Mouse (Mus musculus): ENCODE results near the gene Mtus2. TPM values are rescaled to one million over a fixed set of nuclear protein-coding genes. Genes with fewer than 3 reads are reported as not detected.

The Mtus2 gene
- polyA plus RNA-seq, 1 experiment: 0.04 TPM

DNA sequence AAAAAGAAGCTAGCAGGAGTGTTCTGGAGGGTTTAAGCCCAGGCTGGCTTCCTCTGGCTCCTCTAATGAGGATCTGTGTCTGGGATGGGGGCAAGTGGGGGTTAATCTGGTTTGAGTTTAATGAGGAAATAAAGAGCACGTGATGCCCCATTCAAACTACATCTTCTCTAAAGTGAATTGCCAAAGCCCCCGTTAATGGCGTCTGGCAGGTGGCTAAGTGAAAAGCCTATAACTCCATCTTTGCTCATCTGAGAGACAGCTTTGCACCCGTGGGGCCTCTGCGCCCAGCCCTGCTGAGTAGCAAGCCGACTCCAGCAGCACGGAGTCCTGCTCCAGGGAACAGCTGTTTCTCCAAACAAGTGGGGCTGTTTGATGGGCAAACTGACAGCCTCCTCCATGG is 332.8 kb downstream of the Mtus2 start:
- Histone ChIP-seq H3K79me2 (ENCODE audit: control insufficient read depth, insufficient read depth) (no peaks in the 10 kb centered on the region), H3K79me3 (ENCODE audit: low read depth) (no peaks in the 10 kb centered on the region), H3K27me3 (ENCODE audit: control insufficient read depth, insufficient read depth, insufficient read length) (no peaks in the 10 kb centered on the region), H3ac (ENCODE audit: control insufficient read depth, insufficient read length, low read depth) (no peak overlapping the region), H3K4me3 (ENCODE audit: insufficient read depth, poor library complexity, severe bottlenecking) (no peak overlapping the region), H3K36me3 (ENCODE audit: control insufficient read depth, insufficient read depth) (no peaks in the 10 kb centered on the region)
- TF ChIP-seq MYOG (IDR thresholded peaks at IDR 0.05; ENCODE audit: control insufficient read depth, extremely low read depth, insufficient read length) (no peak), CTCF (IDR thresholded peaks at IDR 0.05; ENCODE audit: control insufficient read depth, insufficient read depth, insufficient read length) (no peak), MYOD1 (IDR thresholded peaks at IDR 0.05; ENCODE audit: control insufficient read depth, insufficient read length, low read depth) (no peak), USF1 (IDR thresholded peaks at IDR 0.05; ENCODE audit: low read depth) (no peak), CEBPB (IDR thresholded peaks at IDR 0.05; ENCODE audit: low read depth) (no peak), FOSL1 (IDR thresholded peaks at IDR 0.05; ENCODE audit: insufficient read depth, low read length, poor library complexity, severe bottlenecking) (no peak), MAX (IDR thresholded peaks at IDR 0.05) (no peak)

DNA sequence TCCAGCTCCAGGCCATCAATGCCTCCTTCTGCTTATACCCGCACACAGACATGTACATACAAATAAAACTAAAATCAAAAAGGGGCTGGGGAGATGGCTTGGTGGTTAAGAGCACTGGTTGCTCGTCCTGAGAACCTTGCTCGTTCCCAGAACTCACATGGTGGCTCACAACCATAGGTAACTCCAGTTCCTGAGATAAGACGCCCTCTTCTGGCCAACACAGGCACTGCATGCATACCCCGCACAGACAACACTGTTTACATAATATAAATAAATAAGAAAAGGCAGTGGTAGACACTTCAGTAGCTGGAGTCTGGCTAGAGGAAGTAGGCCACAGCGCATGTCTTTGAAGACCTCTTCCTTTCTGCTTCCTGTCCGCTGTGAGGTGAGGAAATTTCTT is 335.7 kb downstream of the Mtus2 start:
- no peak for TF ChIP-seq FOSL1 (IDR thresholded peaks at IDR 0.05; ENCODE audit: insufficient read depth, low read length, poor library complexity, severe bottlenecking)
- TF ChIP-seq USF1 (IDR thresholded peaks at IDR 0.05; ENCODE audit: low read depth): no peak
- no peak for TF ChIP-seq CEBPB (IDR thresholded peaks at IDR 0.05; ENCODE audit: low read depth)

DNA sequence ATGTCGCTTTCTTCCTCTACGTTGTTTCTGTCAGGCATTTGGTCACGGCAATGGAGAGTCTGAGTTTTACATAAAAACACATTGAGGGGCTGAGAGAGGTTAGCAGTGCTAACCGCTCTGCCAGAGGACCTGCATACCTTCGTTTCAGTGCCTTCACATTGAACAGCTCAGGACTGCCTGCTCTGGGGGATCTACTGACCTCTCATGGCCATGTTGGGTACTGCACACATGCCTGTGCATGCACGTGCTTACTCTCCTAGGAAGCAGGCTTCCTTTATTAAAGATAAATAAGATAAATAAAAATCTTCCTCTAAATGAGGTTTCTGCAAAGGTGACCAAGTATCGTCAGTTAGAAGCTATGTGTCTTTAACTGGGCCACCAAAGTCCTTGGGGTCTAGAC is 336.2 kb downstream of the Mtus2 start:
- Histone ChIP-seq H3ac (ENCODE audit: control insufficient read depth, insufficient read length, low read depth) (no peak overlapping the region), H3K79me2 (ENCODE audit: control insufficient read depth, insufficient read depth) (no peaks in the 10 kb centered on the region), H3K4me3 (ENCODE audit: insufficient read depth, poor library complexity, severe bottlenecking) (no peak overlapping the region), H3K79me3 (ENCODE audit: low read depth) (no peaks in the 10 kb centered on the region), H3K36me3 (ENCODE audit: control insufficient read depth, insufficient read depth) (no peaks in the 10 kb centered on the region), H3K27me3 (ENCODE audit: control insufficient read depth, insufficient read depth, insufficient read length) (no peaks in the 10 kb centered on the region)
- TF ChIP-seq MAX (IDR thresholded peaks at IDR 0.05) (no peak), MYOG (IDR thresholded peaks at IDR 0.05; ENCODE audit: control insufficient read depth, extremely low read depth, insufficient read length) (no peak), MYOD1 (IDR thresholded peaks at IDR 0.05; ENCODE audit: control insufficient read depth, insufficient read length, low read depth) (no peak), FOSL1 (IDR thresholded peaks at IDR 0.05; ENCODE audit: insufficient read depth, low read length, poor library complexity, severe bottlenecking) (no peak)

More for the DNA sequence above, 335.7 kb downstream of the Mtus2 start:
- H3ac ChIP-seq (ENCODE audit: control insufficient read depth, insufficient read length, low read depth): no peak overlapping the region
- H3K36me3 ChIP-seq (ENCODE audit: control insufficient read depth, insufficient read depth): no peaks in the 10 kb centered on the region
- H3K79me2 ChIP-seq (ENCODE audit: control insufficient read depth, insufficient read depth): no peaks in the 10 kb centered on the region
- no peak overlapping the region for H3K4me3 ChIP-seq (ENCODE audit: insufficient read depth, poor library complexity, severe bottlenecking)
- no peaks in the 10 kb centered on the region for H3K79me3 ChIP-seq (ENCODE audit: low read depth)
- no peaks in the 10 kb centered on the region for H3K27me3 ChIP-seq (ENCODE audit: control insufficient read depth, insufficient read depth, insufficient read length)

DNA sequence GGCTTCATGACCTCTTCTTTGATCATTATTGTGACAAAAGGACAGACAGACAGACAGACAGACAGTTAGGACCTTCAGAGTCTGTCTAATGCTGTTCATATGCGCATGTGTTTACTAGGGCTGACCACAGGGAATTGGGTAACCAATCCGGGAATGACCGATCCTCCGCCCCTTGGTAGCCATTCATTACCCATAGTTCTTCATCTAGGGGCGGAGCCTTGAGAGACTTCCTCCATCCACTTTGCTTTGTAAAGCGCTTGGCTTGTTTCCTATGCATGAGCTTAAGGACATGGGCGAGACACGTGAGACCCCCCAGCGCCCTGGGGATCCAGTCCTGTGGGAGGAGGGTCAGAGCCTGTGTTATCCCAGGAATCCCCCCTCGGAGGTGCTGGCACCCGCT is 345.8 kb downstream of the Mtus2 start:
- H3K4me3 ChIP-seq (ENCODE audit: insufficient read depth, poor library complexity, severe bottlenecking): no peak overlapping the region
- H3K79me2 ChIP-seq (ENCODE audit: control insufficient read depth, insufficient read depth): no peaks in the 10 kb centered on the region
- no peak overlapping the region for H3ac ChIP-seq (ENCODE audit: control insufficient read depth, insufficient read length, low read depth)
- TF ChIP-seq MAX (IDR thresholded peaks at IDR 0.05): no peak
- no peaks in the 10 kb centered on the region for H3K27me3 ChIP-seq (ENCODE audit: control insufficient read depth, insufficient read depth, insufficient read length)
- H3K79me3 ChIP-seq (ENCODE audit: low read depth): no peaks in the 10 kb centered on the region
- no peaks in the 10 kb centered on the region for H3K36me3 ChIP-seq (ENCODE audit: control insufficient read depth, insufficient read depth)

DNA sequence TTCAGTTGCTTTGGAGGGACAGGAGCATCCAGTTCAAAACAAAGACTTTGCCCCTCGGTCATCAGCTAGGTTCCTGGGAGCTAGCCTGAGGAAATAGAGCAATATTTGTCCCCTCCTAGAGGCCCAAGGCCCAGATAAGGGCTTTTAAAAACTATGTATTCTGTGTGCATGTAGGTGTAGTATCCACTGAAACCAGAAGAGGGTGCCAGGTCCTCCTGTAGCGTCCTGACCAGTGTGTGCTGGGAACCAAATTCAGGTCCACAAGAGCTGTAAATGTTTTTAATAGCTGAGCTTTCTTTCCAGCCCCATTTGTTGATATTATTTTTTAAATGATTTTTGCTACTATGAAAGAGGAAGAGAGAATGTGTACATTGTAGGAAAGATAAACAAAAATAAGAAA is 347.0 kb downstream of the Mtus2 start:
- H3K27me3 ChIP-seq (ENCODE audit: control insufficient read depth, insufficient read depth, insufficient read length): no peaks in the 10 kb centered on the region
- no peaks in the 10 kb centered on the region for H3K79me2 ChIP-seq (ENCODE audit: control insufficient read depth, insufficient read depth)
- TF ChIP-seq CEBPB (IDR thresholded peaks at IDR 0.05; ENCODE audit: low read depth) (no peak), MAX (IDR thresholded peaks at IDR 0.05) (no peak), USF1 (IDR thresholded peaks at IDR 0.05; ENCODE audit: low read depth) (no peak), FOSL1 (IDR thresholded peaks at IDR 0.05; ENCODE audit: insufficient read depth, low read length, poor library complexity, severe bottlenecking) (no peak), CTCF (IDR thresholded peaks at IDR 0.05; ENCODE audit: control insufficient read depth, insufficient read depth, insufficient read length) (no peak), MYOG (IDR thresholded peaks at IDR 0.05; ENCODE audit: control insufficient read depth, extremely low read depth, insufficient read length) (no peak), MYOD1 (IDR thresholded peaks at IDR 0.05; ENCODE audit: control insufficient read depth, insufficient read length, low read depth) (no peak)
- H3K79me3 ChIP-seq (ENCODE audit: low read depth): no peaks in the 10 kb centered on the region
- no peak overlapping the region for H3K4me3 ChIP-seq (ENCODE audit: insufficient read depth, poor library complexity, severe bottlenecking)
- no peaks in the 10 kb centered on the region for H3K36me3 ChIP-seq (ENCODE audit: control insufficient read depth, insufficient read depth)
- no peak overlapping the region for H3ac ChIP-seq (ENCODE audit: control insufficient read depth, insufficient read length, low read depth)

DNA sequence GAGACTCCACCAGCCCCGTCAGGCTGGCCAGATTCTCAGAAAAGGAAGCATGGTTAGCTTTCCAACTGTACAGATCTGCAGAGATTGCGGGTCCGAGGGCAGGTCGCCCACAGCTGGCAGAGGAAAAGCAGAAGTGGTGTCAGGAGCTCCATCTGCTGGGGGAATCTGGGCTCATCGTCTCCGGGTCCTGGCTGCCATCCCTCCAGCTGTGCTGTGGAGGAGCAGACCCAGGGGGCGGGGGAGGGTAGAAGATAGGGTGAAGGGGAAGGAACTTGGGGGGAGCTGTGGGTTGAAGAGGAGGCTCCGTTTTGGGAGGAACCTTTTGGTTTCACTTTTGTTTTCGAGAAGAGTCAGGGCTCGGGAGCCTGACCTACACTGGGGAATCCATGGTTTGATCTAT is 353.7 kb downstream of the Mtus2 start:
- Histone ChIP-seq H3ac (ENCODE audit: control insufficient read depth, insufficient read length, low read depth) (no peak overlapping the region), H3K27me3 (ENCODE audit: control insufficient read depth, insufficient read depth, insufficient read length) (no peaks in the 10 kb centered on the region), H3K79me3 (ENCODE audit: low read depth) (no peaks in the 10 kb centered on the region), H3K4me3 (ENCODE audit: insufficient read depth, poor library complexity, severe bottlenecking) (peak overlapping the region; percentile 18), H3K79me2 (ENCODE audit: control insufficient read depth, insufficient read depth) (no peaks in the 10 kb centered on the region), H3K36me3 (ENCODE audit: control insufficient read depth, insufficient read depth) (no peaks in the 10 kb centered on the region)
- no peak for TF ChIP-seq USF1 (IDR thresholded peaks at IDR 0.05; ENCODE audit: low read depth)
- no peak for TF ChIP-seq MAX (IDR thresholded peaks at IDR 0.05)
- no peak for TF ChIP-seq MYOD1 (IDR thresholded peaks at IDR 0.05; ENCODE audit: control insufficient read depth, insufficient read length, low read depth)
- peak; percentile 39 for TF ChIP-seq CTCF (IDR thresholded peaks at IDR 0.05; ENCODE audit: control insufficient read depth, insufficient read depth, insufficient read length)

All from C2C12 (cell line).